Mouse (Mus musculus) frontal cortex, adult 2 months (tissue): ENCODE results near the gene Arxes1. TPM values are rescaled to one million over a fixed set of nuclear protein-coding genes. Genes with fewer than 3 reads are reported as not detected.
A peak's percentile ranks its signal among the peaks of the same experiment; 100 is the strongest.
"Not testable (repeated sequence)": the region's sequence is repeated elsewhere in the genome, so short reads cannot be mapped to it uniquely, and the experiment has no call there.

Experiments used
- DNase-seq, 2 experiments: peaks; one replicate each; pipeline ENCODE4 v3.0.0; 2022; ENCODE audit warnings: low spot score in 1 of 2; ENCODE audit errors: extremely low spot score in 1 of 2
- polyA plus RNA-seq: library from polyadenylated mRNA; depleted of rRNA; stranded (reverse); fragments of >200 nt; gene quantifications from 2 replicates; pipeline ENCODE4 v1.2.3, GENCODE M21; 2012; rRNA removed

Arxes1 gene
- 23.9 and 25.2 TPM in 2 replicates for polyA plus RNA-seq

DNA sequence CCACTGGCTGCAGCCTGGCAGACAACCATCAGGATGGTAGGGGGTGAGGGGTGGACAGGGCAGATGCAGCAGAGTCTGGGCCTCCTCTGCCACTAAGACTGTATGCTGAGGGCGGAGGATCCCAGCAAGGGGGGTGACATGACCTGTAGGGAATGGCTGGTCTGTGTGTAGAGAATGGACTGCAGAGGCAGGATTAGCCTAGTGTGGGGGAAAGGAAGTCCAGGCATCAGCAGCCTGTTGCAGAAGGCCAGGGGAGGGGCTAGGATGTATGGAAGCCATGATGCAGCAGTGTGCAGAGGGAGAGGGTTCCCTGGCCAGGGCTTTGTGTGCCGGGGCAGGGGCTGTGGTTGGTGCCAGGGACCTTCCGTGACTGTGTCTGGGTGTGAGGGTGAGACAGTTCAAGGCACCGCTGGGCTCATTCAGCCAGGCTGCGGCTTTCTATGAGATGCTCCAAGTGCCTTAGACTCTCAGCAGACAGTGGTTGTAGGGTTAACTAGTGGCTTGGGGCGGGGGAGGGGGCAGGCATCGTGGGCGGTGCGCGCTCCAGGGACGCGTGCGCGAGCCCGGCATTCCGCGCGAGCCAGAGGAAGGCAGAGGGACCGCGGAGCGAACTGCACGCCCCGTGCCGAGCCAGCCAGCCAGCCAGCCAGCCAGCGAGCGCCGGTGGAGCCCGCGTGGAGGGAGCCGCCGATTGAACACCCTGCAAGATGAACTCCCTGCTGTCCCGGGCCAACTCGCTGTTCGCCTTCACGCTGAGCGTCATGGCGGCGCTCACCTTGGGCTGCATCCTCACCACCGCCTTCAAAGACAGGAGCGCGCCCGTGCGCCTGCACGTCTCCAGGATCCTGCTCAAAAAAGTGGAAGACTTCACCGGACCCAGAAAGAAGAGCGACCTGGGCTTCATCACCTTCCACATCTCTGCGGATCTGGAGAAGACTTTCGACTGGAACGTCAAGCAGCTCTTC lies at the start of gene Arxes1:
Arxes1 (plus strand) TSS at position 569 of the 965 bp plus-strand sequence.
- DNase-seq = peak in 1 of 2 experiments; percentile 31

DNA sequence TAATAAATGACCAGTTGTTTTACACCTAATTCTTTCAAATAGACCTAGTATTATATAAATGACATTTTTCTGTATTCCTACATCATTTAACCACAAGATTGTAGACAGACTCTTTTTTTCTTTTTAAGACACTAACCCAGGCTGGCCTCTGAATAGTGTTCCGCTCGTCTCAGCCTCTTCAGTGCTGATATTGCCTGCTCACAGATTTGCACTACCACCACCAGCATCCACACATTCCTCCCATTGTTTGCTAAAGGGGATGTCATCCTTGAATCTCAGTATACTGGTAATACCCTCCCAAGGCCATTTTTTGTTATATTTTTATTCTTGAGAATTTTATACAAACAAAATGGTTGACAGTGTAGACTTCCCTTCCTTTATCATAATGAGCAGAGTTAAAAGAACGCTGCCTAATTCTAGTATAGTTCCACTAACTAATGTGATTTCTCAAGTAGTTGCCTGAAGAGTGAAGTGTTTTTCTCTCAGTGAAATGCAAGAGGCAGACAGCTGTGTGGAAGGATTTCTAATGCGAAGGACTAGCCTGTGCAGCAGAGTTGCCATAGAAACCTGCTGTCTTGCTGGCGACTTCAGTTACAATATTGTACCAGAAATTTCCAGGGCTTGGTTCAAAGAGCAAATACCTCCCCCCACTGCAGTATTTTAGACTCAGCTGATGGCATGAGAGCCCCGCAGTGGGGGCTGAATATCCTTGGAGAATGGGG lies 48.5 kb upstream of the Arxes1 start:
- peak; percentile 17 to 46 for DNase-seq

GRCm38 (mm10) chrX:135986267-135986666 lies 46.9 kb upstream of the Arxes1 start:
- DNase-seq = no peak

DNA sequence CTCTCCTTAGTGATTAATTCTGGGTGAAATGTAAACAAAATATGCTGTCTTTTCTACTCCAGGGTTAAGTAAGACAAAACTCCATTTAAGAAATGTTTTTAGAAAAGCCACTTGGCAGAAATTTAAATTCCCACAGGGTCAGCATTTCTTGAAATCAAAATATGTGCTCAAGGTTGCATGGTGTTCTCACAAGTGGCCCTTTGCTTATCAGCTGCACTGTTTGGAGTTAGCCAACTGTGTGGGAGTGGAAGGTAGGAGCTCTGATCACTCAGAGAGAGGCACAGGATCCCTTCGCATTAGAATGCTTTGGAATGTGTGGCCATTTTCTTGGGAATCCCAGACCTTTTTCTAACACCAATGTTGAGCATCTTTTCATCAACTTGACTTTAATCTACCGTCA lies 42.5 kb upstream of the Arxes1 start:
- no peak for DNase-seq

DNA sequence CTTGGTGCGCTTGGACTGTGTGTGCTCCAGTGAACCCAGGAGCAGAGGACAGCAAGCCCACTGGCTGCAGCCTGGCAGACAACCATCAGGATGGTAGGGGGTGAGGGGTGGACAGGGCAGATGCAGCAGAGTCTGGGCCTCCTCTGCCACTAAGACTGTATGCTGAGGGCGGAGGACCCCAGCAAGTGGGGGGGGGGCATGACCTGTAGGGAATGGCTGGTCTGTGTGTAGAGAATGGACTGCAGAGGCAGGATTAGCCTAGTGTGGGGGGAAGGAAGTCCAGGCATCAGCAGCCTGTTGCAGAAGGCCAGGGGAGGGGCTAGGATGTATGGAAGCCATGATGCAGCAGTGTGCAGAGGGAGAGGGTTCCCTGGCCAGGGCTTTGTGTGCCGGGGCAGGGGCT lies 40.0 kb upstream of the Arxes1 start:
- not testable (repeated sequence) for DNase-seq

- DNase-seq = not testable (repeated sequence)
These were observed 39.5 kb upstream of the Arxes1 start, which contains the start of gene Arxes2 for GRCm38 (mm10) chrX:135993664-135994119. Gene Arxes2 (plus strand): TSS chrX:135993824.

DNA sequence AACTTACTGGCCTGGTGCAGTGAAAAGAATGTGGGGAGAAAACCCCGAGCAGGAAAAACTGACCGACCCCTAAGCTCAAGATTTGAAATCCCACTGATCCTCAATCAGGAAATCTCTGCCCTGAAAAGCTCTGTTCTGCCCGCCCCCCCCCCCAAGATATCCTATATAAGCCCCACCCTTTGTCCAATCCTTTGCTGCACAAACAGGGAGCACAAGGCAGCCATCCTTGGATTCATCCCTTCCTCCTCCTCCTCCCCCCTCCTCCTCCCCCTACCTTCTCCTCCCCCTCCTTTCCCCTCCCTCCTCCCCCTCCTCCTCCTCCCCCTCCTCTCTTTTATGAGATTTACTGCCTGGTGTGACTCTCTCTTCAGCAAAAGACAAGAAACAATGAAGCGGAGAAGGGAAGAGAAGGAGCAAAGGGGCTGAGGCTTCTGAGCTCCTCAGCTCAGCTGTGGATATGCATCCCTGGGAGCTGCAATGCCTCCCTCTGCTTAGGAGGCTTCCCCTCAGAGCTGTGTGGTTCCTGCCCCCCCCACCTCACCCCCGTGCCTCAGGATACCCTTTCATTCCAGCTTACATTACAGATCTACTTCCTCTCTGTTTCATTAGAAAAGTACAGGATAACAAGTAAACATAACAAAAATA lies 25.8 kb upstream of the Arxes1 start:
- no peak for DNase-seq

DNA sequence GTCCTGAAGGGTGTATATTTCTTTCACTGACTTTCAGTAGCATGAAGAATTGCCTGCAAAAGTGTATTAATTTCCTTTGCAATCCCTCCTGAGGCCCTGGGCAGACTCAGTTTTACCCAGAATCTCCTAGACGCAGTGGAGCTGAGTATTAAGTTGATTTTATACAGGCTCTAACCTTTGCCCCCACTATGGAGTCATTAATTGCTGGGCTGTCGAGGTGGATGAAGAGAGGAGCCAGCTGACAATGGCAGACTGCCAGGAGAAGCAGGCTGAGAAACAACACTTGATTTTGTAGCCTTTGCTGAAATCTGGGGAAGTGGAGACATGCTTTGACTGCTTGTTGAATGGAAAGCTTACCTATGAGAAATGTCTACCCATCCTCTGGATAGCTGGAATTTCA lies 18.8 kb upstream of the Arxes1 start:
- DNase-seq = no peak

DNA sequence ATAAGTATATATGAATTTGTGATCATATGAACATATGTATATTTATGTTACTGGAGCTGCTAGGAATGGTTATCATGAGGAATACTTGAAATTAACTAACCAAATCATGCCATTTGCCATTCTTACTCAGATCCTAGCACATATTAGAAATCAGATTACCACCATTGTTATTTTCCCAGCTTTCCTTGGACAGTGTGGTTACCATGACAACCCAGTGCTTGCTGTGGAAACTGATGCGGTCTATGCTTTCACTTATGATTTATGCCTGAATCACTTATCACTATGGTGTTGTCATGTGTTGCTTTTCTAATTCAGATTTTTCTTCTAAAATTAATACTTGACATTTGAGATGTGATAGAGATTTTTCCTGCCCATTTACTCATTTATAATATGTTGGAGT lies 2.8 kb upstream of the Arxes1 start:
- DNase-seq = peak in 1 of 2 experiments; percentile 4

DNA sequence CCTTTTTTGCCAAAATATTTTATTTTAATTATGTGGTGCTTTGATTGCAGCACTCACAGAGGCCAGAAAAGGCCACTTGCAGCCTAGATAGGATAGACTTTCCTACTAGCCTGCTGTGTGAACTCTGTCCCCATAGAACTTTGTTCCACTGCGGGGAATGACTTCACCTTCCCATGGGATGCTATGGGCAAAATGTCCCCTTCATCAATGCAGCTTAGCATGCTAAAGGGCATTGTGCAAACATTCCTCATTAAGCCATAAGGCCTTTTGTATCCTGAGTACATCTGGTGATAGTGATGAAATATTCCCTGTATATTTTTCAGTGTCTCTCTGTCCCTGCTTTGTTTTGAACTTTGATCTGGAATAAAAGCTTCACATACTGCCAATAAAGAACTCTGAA lies 10.6 kb downstream of the Arxes1 start:
- no peak for DNase-seq

- peak; percentile 49 to 84 for DNase-seq
These were observed 14.4 kb downstream of the Arxes1 start for GRCm38 (mm10) chrX:136047528-136047927.

DNA sequence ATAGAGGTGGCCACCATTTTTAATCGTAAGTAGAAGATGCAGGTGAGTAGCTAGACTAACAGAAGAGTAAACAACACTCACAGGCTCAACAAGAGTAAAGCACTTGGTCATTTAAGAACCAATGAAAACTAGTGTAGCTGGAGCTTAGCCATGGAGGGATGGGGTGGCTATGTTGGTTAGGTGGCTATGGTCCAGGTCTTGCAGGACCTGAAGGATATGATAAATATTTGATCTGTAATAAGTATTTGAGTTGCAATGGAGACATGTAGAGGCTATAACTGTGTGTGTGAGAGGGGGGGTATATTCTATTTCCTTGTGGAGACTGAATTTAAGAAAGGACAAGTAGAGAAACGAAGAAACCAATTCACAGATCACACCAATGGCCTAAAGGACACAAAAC lies 18.1 kb downstream of the Arxes1 start:
- DNase-seq = no peak

DNA sequence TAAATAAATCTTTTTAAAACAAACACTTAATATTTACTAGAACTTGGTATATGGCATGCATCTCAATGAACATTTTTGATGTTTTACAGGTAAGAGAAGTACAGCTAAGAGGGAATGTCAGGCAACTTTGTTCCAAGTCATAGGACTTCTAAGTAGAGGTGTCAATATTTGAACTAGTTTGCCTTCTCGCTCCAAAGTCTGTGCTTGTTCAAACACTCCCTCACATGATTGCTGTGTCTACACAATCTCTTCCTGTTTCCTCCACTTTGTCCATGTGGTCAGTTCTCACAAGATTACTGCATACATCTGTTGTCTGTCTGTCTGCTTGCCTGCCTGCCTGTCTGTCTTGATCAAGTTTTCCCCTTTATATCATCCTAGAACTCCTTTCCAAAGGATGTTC lies 27.5 kb downstream of the Arxes1 start:
- no peak for DNase-seq

DNA sequence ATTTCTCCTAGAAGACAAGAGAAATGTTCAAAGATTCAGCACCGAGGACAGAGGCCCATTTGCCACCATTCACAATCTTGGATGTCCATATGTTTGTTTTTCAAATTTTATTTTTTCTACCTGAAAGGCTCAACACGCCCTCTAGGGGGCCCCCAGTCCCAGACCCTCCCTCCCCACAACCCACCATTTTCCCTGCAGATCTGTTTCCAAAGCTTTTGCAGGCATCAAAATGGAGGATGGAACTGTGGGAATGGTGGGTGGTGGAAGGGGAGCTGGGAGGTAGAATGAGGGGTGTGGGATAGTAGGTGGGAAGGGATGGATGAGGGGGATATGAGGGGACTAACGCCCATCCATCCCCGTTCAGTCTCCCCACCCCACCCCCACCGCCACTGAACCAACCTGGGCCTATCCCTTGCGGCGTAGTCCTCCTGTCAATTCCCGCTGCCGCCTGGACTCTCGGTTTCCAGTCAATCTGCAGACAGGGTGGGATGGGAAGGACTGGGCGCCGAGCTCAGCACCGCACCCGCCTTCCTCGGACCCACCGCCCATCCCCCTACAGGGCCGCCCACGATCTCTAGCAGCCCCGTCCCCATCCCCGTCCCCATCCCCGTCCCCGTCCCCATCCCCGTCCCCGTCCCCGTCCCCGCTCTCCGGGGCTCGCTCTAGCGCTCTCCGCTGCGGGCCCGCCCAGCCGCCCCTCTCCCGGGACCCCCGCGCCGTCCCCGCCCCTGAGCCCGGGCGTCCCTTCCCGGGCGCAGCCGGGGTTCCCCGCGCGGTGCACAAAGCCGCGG lies 34.2 kb downstream of the Arxes1 start:
- DNase-seq = peak in 1 of 2 experiments; percentile 12

DNA sequence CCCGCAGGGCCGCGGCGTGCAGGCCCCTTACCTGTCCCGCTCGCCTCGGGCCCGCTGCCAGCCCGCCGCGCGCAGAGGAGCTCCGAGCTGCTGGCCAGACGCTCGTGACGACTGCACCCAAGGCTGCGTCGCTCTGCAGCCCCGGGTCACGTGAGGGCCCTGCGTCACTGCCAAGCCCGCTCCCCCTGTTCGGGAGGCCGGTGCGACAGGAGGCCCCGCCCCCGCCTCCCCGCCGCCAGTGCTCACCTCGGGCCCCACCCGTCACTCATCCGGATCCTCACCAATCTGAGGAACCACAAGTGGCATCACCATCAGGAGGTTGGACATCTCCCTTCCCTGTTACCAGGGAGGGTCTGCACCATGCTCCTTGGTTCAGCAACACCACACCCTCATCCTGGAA lies 34.9 kb downstream of the Arxes1 start, which contains the start of gene Bex2:
Bex2 (minus strand) TSS at position 217 of the 400 bp plus-strand sequence.
- DNase-seq = peak; percentile 2 to 22

Other genes with a start within 250 kb of the Arxes1 start
- 43.8 and 52.5 TPM in 2 replicates for gene Bhlhb9, start 235.8 kb upstream of the Arxes1 start, polyA plus RNA-seq
- gene Gprasp2, start 194.3 kb upstream of the Arxes1 start, polyA plus RNA-seq = 87.4 and 110 TPM in 2 replicates
- gene Arxes2, start 39.5 kb upstream of the Arxes1 start, polyA plus RNA-seq = 84.8 and 88.5 TPM in 2 replicates
- 425 and 460 TPM in 2 replicates for gene Bex2, start 34.9 kb downstream of the Arxes1 start, polyA plus RNA-seq
- gene Nxf3, start 51.9 kb downstream of the Arxes1 start, polyA plus RNA-seq = 0.04 and 0.10 TPM in 2 replicates
- gene Bex4, start 105.6 kb downstream of the Arxes1 start, polyA plus RNA-seq = 32.8 and 37.5 TPM in 2 replicates
- gene Tceal8, start 139.0 kb downstream of the Arxes1 start, polyA plus RNA-seq = 67.1 and 69.0 TPM in 2 replicates
- gene Tceal5, start 170.5 kb downstream of the Arxes1 start, polyA plus RNA-seq = 197 and 224 TPM in 2 replicates
- 1.3 and 1.4 TPM in 2 replicates for gene Tceal7, start 181.4 kb downstream of the Arxes1 start, polyA plus RNA-seq
- 132 and 148 TPM in 2 replicates for gene Bex1, start 182.1 kb downstream of the Arxes1 start, polyA plus RNA-seq
- gene Tceal9, start 211.7 kb downstream of the Arxes1 start, polyA plus RNA-seq = 140 and 143 TPM in 2 replicates
- gene Bex3, start 236.9 kb downstream of the Arxes1 start, polyA plus RNA-seq = 584 and 646 TPM in 2 replicates